Mouse (Mus musculus): ENCODE measurements around the gene Szt2. TPM values are rescaled to one million over a fixed set of nuclear protein-coding genes. Genes with fewer than 3 reads are reported as not detected.

Gene Szt2
- total and polyA plus RNA-seq, 2 experiments from 2014 or later, result 4.6 to 18.8 TPM

- no peaks in the 10 kb centered on the region for H3K4me1 ChIP-seq (ENCODE audit: insufficient read depth, low read length)
- TF ChIP-seq CTCF (IDR thresholded peaks at IDR 0.05), result no peak
- no peaks in the 10 kb centered on the region for H3K36me3 ChIP-seq (ENCODE audit: insufficient read depth, low read length)
- H3K27me3 ChIP-seq (ENCODE audit: insufficient read depth, low read length), result no peaks in the 10 kb centered on the region
- 84% methylated on average over 4 of the region's 4 CpGs for WGBS
- H3K9me3 ChIP-seq (ENCODE audit: low read length), result no peaks in the 10 kb centered on the region
- no peak overlapping the region for H3K4me3 ChIP-seq (ENCODE audit: low read depth, low read length)
- no peak overlapping the region for H3K9ac ChIP-seq (replicated peaks; ENCODE audit: low read length, poor library complexity, severe bottlenecking)
- no peak overlapping the region for H3K4me2 ChIP-seq (ENCODE audit: low read depth, low read length, poor library complexity, severe bottlenecking)
- no peak for ATAC-seq (ENCODE audit: low FRiP score)
- DNase-seq (ENCODE audit: low spot score), result no peak
- H3K27ac ChIP-seq (ENCODE audit: low read depth, low read length), result no peak overlapping the region
Observed at GRCm38 (mm10) chr4:118316662-118317061, 92.4 kb downstream of the Szt2 start.

- TF ChIP-seq CTCF (IDR thresholded peaks at IDR 0.05), result no peak
- H3K9me3 ChIP-seq (ENCODE audit: low read length), result no peaks in the 10 kb centered on the region
- H3K4me2 ChIP-seq (ENCODE audit: low read depth, low read length, poor library complexity, severe bottlenecking), result no peak overlapping the region
- H3K36me3 ChIP-seq (ENCODE audit: insufficient read depth, low read length), result no peaks in the 10 kb centered on the region
- no peak for DNase-seq (ENCODE audit: low spot score)
- no peak overlapping the region for H3K4me3 ChIP-seq (ENCODE audit: low read depth, low read length)
- WGBS, result 59% methylated on average over 8 of the region's 8 CpGs
- no peaks in the 10 kb centered on the region for H3K27me3 ChIP-seq (ENCODE audit: insufficient read depth, low read length)
- H3K9ac ChIP-seq (replicated peaks; ENCODE audit: low read length, poor library complexity, severe bottlenecking), result no peak overlapping the region
- H3K4me1 ChIP-seq (ENCODE audit: insufficient read depth, low read length), result no peaks in the 10 kb centered on the region
- ATAC-seq (ENCODE audit: low FRiP score), result no peak
- no peak overlapping the region for H3K27ac ChIP-seq (ENCODE audit: low read depth, low read length)
Observed at GRCm38 (mm10) chr4:118315286-118315685, 93.8 kb downstream of the Szt2 start.

Other genes starting within 250 kb of the Szt2 start
- 88.8 and 90.9 TPM in 2 replicates for gene Kdm4a, start 229.2 kb downstream of the Szt2 start, total RNA-seq (2014; rRNA removed)
- gene Kdm4a, start 229.2 kb downstream of the Szt2 start, polyA plus RNA-seq (2015; fragmentation: Nextera tagmentation; extraction: Ambion mirVana), result 32.0 and 34.8 TPM in 2 replicates
- gene Ptprf, start 117.9 kb downstream of the Szt2 start, total RNA-seq (2014; rRNA removed), result 160 and 186 TPM in 2 replicates
- gene Ptprf, start 117.9 kb downstream of the Szt2 start, polyA plus RNA-seq (2015; fragmentation: Nextera tagmentation; extraction: Ambion mirVana), result 46.4 and 48.1 TPM in 2 replicates
- 48.0 and 54.8 TPM in 2 replicates for gene Med8, start 64 bp upstream of the Szt2 start, total RNA-seq (2014; rRNA removed)
- 90.1 and 95.7 TPM in 2 replicates for gene Med8, start 64 bp upstream of the Szt2 start, polyA plus RNA-seq (2015; fragmentation: Nextera tagmentation; extraction: Ambion mirVana)
- gene Elovl1, start 18.8 kb upstream of the Szt2 start, total RNA-seq (2014; rRNA removed), result 22.1 and 23.6 TPM in 2 replicates
- gene Elovl1, start 18.8 kb upstream of the Szt2 start, polyA plus RNA-seq (2015; fragmentation: Nextera tagmentation; extraction: Ambion mirVana), result 23.8 and 28.2 TPM in 2 replicates
- 6.9 and 15.3 TPM in 2 replicates for gene Cdc20, start 28.1 kb upstream of the Szt2 start, total RNA-seq (2014; rRNA removed)
- 9.7 and 11.0 TPM in 2 replicates for gene Cdc20, start 28.1 kb upstream of the Szt2 start, polyA plus RNA-seq (2015; fragmentation: Nextera tagmentation; extraction: Ambion mirVana)
- 0.11 TPM in 1 of 2 replicates, not detected in the other for gene Mpl, start 48.2 kb upstream of the Szt2 start, total RNA-seq (2014; rRNA removed)
- gene Mpl, start 48.2 kb upstream of the Szt2 start, polyA plus RNA-seq (2015; fragmentation: Nextera tagmentation; extraction: Ambion mirVana), result 0.11 and 0.15 TPM in 2 replicates
- 15.7 and 17.2 TPM in 2 replicates for gene Tie1, start 80.8 kb upstream of the Szt2 start, total RNA-seq (2014; rRNA removed)
- gene Tie1, start 80.8 kb upstream of the Szt2 start, polyA plus RNA-seq (2015; fragmentation: Nextera tagmentation; extraction: Ambion mirVana), result 9.9 and 10.3 TPM in 2 replicates
- gene 2610528J11Rik, start 117.7 kb upstream of the Szt2 start, total RNA-seq (2014; rRNA removed), result not detected in 2 replicates
- gene 2610528J11Rik, start 117.7 kb upstream of the Szt2 start, polyA plus RNA-seq (2015; fragmentation: Nextera tagmentation; extraction: Ambion mirVana), result not detected in 2 replicates
- 0.19 and 0.22 TPM in 2 replicates for gene Tmem125, start 134.8 kb upstream of the Szt2 start, total RNA-seq (2014; rRNA removed)
- gene Tmem125, start 134.8 kb upstream of the Szt2 start, polyA plus RNA-seq (2015; fragmentation: Nextera tagmentation; extraction: Ambion mirVana), result 0.14 and 0.23 TPM in 2 replicates
- gene Cfap57, start 211.5 kb upstream of the Szt2 start, total RNA-seq (2014; rRNA removed), result 0.82 and 1.1 TPM in 2 replicates
- gene Cfap57, start 211.5 kb upstream of the Szt2 start, polyA plus RNA-seq (2015; fragmentation: Nextera tagmentation; extraction: Ambion mirVana), result 1.4 TPM in 2 replicates
- 29.4 and 40.7 TPM in 2 replicates for gene Ebna1bp2, start 211.5 kb upstream of the Szt2 start, total RNA-seq (2014; rRNA removed)
- 76.7 and 83.8 TPM in 2 replicates for gene Ebna1bp2, start 211.5 kb upstream of the Szt2 start, polyA plus RNA-seq (2015; fragmentation: Nextera tagmentation; extraction: Ambion mirVana)
- not detected in 2 replicates for gene Olfr62, start 249.7 kb upstream of the Szt2 start, total RNA-seq (2014; rRNA removed)
- not detected in 2 replicates for gene Olfr62, start 249.7 kb upstream of the Szt2 start, polyA plus RNA-seq (2015; fragmentation: Nextera tagmentation; extraction: Ambion mirVana)